Mouse (Mus musculus): ENCODE results near the gene Myo1b.

GRCm38 (mm10) chr1:51875462-51876225, 40.2 kb downstream of the Myo1b start:
- no peak for TF ChIP-seq EP300 (IDR thresholded peaks at IDR 0.05; ENCODE audit: low read depth in 1 of 2, low read length in 2 of 2)
- no peak for TF ChIP-seq UBTF (IDR thresholded peaks at IDR 0.05; ENCODE audit: borderline replicate concordance, insufficient read depth, low read depth, low read length)
- no peak for TF ChIP-seq GATA1 (IDR thresholded peaks at IDR 0.05; ENCODE audit: low read depth, low read length)
- TF ChIP-seq GABPA (IDR thresholded peaks at IDR 0.05; ENCODE audit: low read depth, low read length): no peak
- no peak for TF ChIP-seq POLR2A (IDR thresholded peaks at IDR 0.05; ENCODE audit: control insufficient read depth in 1 of 2, insufficient read depth in 1 of 2, low read depth in 1 of 2, low read length in 2 of 2, poor library complexity in 1 of 2)
- TF ChIP-seq NRF1 (IDR thresholded peaks at IDR 0.05; ENCODE audit: insufficient read depth, low read depth, low read length, poor library complexity, severe bottlenecking): no peak
- TF ChIP-seq CTCF (IDR thresholded peaks at IDR 0.05 in 2 of 3, conservative IDR thresholded peaks at IDR 0.05 in 1 of 3; ENCODE audit: control insufficient read depth in 1 of 3, insufficient read depth in 1 of 3, low read depth in 2 of 3, low read length in 3 of 3, poor library complexity in 1 of 3, severe bottlenecking in 1 of 3): no peak
- no peak for TF ChIP-seq JUND (IDR thresholded peaks at IDR 0.05; ENCODE audit: low read depth, low read length)

Measured in MEL (cell line).